Mouse (Mus musculus) heart, embryonic 13.5 days (tissue): ENCODE data around the gene Babam2. TPM values are rescaled to one million over a fixed set of nuclear protein-coding genes. Genes with fewer than 3 reads are reported as not detected.

Experiments used
- ATAC-seq: fragments of 200-750 bp; cut with Nextera tagmentation; 2 replicates; pipeline ENCODE4 v1.8.0; 2017; ENCODE audit warnings: moderate TSS enrichment; ENCODE audit not compliant: insufficient number of reproducible peaks, low FRiP score, low TSS enrichment; ENCODE audit errors: extremely low read depth
- H3K27ac ChIP-seq: fragments of 300-500 bp; sonication (generic); replicated peaks from 2 replicates; pipeline ENCODE4 v1.5.1; 2015; ENCODE audit warnings: moderate library complexity, mild to moderate bottlenecking, inconsistent platforms
- H3K27me3 ChIP-seq: fragments of 300-500 bp; sonication (generic); replicated peaks from 2 replicates; pipeline ENCODE4 v1.6.1; 2015; ENCODE audit warnings: mild to moderate bottlenecking, inconsistent platforms
- H3K36me3 ChIP-seq: fragments of 300-500 bp; sonication (generic); 2 replicates; pipeline ENCODE4 v1.6.1; 2015; ENCODE audit warnings: mild to moderate bottlenecking, inconsistent platforms
- H3K4me1 ChIP-seq: fragments of 300-500 bp; sonication (generic); 2 replicates; pipeline ENCODE4 v1.6.1; 2015; ENCODE audit warnings: inconsistent platforms
- H3K4me2 ChIP-seq: fragments of 300-500 bp; sonication (generic); 2 replicates; pipeline ENCODE4 v1.6.1; 2015; ENCODE audit warnings: inconsistent platforms, mild to moderate bottlenecking, moderate library complexity
- H3K4me3 ChIP-seq: fragments of 300-500 bp; sonication (generic); 2 replicates; pipeline ENCODE4 v1.5.1; 2015; ENCODE audit warnings: moderate library complexity, mild to moderate bottlenecking, inconsistent platforms
- H3K9ac ChIP-seq: fragments of 300-500 bp; sonication (generic); 2 replicates; pipeline ENCODE4 v1.6.1; 2015; ENCODE audit warnings: inconsistent platforms, mild to moderate bottlenecking, moderate library complexity
- H3K9me3 ChIP-seq: fragments of 300-500 bp; sonication (generic); 2 replicates; pipeline ENCODE4 v1.6.1; 2016; ENCODE audit warnings: inconsistent platforms
- WGBS: fragments of 180-500 bp; shearing (Covaris S2); methylation state at CpG from one replicate; pipeline ENCODE4 v1.1.7; 2015; ENCODE audit warnings: mixed read lengths; 5-methylcytosine and 5-hydroxymethylcytosine counted together
- polyA plus RNA-seq: library from polyadenylated mRNA; unstranded; fragments of >200 nt; fragmentation: Nextera tagmentation; extraction: Ambion mirVana; gene quantifications from 2 replicates; pipeline ENCODE4 v1.2.1, GENCODE M21; 2015

Babam2 gene
- polyA plus RNA-seq, 1 experiment from 2014 or later = 43.3 TPM

DNA sequence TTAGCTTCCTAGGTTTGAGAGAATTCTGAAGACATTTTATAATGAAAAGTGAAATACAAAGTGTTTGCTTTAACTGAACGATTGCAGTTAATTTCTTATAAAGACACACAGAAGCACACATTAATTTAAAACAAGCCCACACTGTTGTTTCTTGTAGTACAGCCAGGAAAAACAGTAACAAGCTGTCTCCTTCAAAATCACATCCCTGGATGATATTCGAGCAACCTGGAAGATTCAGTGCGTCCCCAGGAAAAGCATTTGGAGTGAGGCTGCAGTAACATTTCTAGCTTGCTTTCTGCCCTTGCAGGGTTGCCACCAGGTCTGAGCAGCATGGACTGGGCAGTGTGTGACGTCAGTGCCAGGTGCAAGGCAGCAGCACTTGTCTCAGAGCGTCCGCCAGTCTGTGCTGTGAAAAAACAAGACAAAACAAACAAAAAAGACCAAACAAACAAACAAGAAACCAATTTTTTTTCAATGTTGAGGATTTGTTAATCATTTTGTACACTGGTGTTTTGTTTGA is 115.7 kb downstream of the Babam2 start:
- no peak for ATAC-seq
- Histone ChIP-seq H3K36me3 (no peaks in the 10 kb centered on the region), H3K4me3 (no peak overlapping the region), H3K27me3 (no peaks in the 10 kb centered on the region), H3K9me3 (no peaks in the 10 kb centered on the region), H3K4me1 (peaks cover 28% of the 10 kb centered on the region), H3K4me2 (no peak overlapping the region), H3K9ac (no peak overlapping the region), H3K27ac (no peak overlapping the region)
- WGBS = 77% methylated on average over 6 of the region's 6 CpGs

DNA sequence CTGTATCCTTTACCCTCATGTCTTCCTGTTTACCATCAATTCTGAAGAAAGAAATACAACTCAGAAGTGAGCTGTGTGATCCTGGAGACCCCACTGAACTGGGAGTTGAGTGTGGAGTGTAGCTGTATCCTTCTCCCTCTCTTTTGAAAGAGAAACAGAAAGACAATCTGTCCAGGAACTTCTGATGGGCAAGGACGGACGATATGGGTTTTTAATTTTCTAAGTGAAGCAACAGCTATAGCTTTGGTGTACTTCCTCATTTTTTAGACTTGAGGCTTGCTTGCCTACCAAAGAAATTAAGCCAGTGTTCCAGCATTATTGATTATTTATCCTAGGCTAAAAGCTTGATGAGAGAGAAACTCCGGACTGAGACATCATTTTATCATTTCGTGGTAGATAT is 116.6 kb downstream of the Babam2 start:
- Histone ChIP-seq H3K4me3 (no peak overlapping the region), H3K36me3 (no peaks in the 10 kb centered on the region), H3K4me1 (peaks cover 28% of the 10 kb centered on the region), H3K27ac (no peak overlapping the region), H3K27me3 (no peaks in the 10 kb centered on the region), H3K9ac (no peak overlapping the region), H3K9me3 (no peaks in the 10 kb centered on the region), H3K4me2 (no peak overlapping the region)
- WGBS = 85% methylated on average over 4 of the region's 4 CpGs
- ATAC-seq = no peak

DNA sequence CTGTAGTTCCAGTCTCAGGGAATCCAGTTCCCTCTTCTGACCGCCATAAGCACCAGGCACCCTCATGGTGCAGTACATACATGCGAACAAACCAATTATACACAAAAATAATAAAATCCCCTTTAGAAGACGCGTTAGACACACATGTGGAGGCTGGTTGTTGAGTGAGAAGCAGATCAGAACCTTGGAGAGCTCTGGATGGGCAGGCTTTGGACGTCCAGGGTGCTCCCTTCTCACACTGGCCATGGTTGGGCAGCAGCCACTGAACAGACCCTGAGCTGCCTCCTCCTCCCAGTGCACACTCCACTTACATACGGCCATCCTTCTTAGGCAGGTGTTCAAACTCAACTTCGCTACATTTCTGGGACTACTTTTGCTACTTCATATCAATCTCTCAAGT is 117.6 kb downstream of the Babam2 start:
- peaks cover 25% of the 10 kb centered on the region for H3K4me1 ChIP-seq
- WGBS = 65% methylated on average over 7 of the region's 7 CpGs
- no peak overlapping the region for H3K4me3 ChIP-seq
- H3K27ac ChIP-seq = no peak overlapping the region
- no peak for ATAC-seq
- no peak overlapping the region for H3K9ac ChIP-seq
- no peaks in the 10 kb centered on the region for H3K27me3 ChIP-seq
- H3K4me2 ChIP-seq = no peak overlapping the region
- H3K9me3 ChIP-seq = no peaks in the 10 kb centered on the region
- no peaks in the 10 kb centered on the region for H3K36me3 ChIP-seq

DNA sequence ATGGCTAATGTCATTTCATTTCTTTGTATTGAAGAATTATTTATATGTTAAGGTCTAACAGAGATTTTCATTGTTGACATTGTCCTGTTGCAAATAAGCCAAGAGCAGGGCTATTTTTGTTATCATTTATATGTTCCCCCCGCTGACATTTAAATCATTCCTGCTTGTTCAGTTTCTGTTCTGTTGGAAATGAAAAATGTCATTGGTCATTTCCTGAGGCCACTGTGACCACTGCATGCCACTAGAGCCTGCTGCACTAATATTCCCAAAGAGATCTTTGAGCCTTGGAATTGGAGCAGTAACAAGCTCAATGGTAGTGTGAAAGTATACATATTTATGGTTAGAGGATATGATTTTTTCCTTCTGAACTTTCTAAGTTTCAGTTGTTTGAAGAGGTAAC is 118.6 kb downstream of the Babam2 start:
- Histone ChIP-seq H3K4me3 (no peak overlapping the region), H3K9me3 (no peaks in the 10 kb centered on the region), H3K4me2 (no peak overlapping the region), H3K9ac (no peak overlapping the region), H3K27ac (no peak overlapping the region), H3K36me3 (no peaks in the 10 kb centered on the region), H3K4me1 (peaks cover 15% of the 10 kb centered on the region), H3K27me3 (no peaks in the 10 kb centered on the region)
- ATAC-seq = no peak
- 83% methylated on average over 1 of the region's 1 CpGs for WGBS

DNA sequence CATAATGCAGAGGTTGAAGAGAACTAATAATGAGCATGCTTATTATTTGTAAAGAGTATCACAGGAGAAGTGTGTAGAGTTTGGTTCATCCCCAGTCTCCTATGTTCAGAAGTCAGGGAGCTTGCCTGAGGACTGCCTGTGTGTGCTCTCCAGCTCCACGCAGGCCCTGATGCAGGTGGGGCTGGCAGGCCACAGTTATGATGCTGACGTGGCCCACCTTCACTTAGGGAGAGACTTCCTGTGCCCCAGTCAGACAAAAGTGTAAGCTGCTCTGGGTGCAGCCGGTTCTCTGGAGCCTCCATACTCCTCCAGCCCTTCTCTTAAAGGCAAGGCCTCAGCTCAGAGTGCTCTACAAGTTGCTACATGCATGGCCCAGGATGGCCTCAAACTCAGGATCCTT is 123.3 kb downstream of the Babam2 start:
- Histone ChIP-seq H3K27me3 (no peaks in the 10 kb centered on the region), H3K4me1 (peaks cover 6% of the 10 kb centered on the region; the same call in 1 of the 2 replicates), H3K9me3 (no peaks in the 10 kb centered on the region), H3K27ac (no peak overlapping the region), H3K36me3 (no peaks in the 10 kb centered on the region), H3K4me3 (no peak overlapping the region), H3K4me2 (no peak overlapping the region), H3K9ac (no peak overlapping the region)
- no peak for ATAC-seq
- 79% methylated on average over 3 of the region's 3 CpGs for WGBS

DNA sequence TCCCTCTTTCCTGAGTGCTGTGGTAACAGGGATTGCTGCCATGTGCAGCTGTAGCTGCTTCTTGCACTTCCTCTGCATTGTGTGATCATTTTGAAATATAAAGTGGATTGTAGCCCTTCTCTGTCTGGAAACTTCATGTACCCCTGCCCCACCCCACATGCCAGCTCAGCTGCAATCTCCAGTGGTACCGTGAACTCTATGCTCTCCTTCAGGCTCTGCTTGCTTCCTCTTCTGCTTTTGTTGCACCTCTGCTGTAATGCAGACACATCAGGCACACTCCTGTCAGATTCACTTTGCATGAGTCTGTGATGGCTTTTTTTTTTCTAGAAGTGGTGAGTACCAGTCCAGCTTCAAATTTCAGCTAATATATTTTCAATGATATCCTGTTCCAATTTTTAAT is 123.7 kb downstream of the Babam2 start:
- Histone ChIP-seq H3K4me2 (no peak overlapping the region), H3K4me3 (no peak overlapping the region), H3K36me3 (no peaks in the 10 kb centered on the region), H3K27ac (no peak overlapping the region), H3K4me1 (peaks cover 6% of the 10 kb centered on the region; the same call in 1 of the 2 replicates), H3K9ac (no peak overlapping the region), H3K9me3 (no peaks in the 10 kb centered on the region), H3K27me3 (no peaks in the 10 kb centered on the region)
- 85% methylated on average over 1 of the region's 1 CpGs for WGBS
- no peak for ATAC-seq

DNA sequence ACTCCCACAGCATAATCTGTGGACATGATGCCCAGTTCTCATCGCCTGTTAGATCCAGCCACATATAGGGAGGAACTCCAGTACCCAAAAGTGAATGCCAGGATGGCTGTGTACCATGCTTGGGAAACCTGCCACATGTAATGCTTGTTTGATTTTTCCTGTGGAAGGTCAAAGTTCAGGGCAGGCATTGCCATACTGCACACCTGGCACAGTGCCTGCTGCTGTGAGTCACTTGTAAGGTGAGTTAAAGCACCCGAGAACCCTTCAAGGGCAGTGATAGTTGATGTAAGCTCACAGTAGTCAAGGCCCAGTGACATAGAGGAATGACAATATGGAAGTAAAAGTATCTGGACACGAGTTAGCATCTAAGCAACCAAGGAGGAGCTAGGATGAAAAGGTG is 126.2 kb downstream of the Babam2 start:
- WGBS = 64% methylated on average over 3 of the region's 3 CpGs
- H3K27me3 ChIP-seq = no peaks in the 10 kb centered on the region
- no peaks in the 10 kb centered on the region for H3K36me3 ChIP-seq
- ATAC-seq = no peak
- H3K4me2 ChIP-seq = no peak overlapping the region
- H3K4me3 ChIP-seq = no peak overlapping the region
- no peak overlapping the region for H3K27ac ChIP-seq
- no peak overlapping the region for H3K9ac ChIP-seq
- peaks cover 6% of the 10 kb centered on the region; the same call in 1 of the 2 replicates for H3K4me1 ChIP-seq
- H3K9me3 ChIP-seq = no peaks in the 10 kb centered on the region

DNA sequence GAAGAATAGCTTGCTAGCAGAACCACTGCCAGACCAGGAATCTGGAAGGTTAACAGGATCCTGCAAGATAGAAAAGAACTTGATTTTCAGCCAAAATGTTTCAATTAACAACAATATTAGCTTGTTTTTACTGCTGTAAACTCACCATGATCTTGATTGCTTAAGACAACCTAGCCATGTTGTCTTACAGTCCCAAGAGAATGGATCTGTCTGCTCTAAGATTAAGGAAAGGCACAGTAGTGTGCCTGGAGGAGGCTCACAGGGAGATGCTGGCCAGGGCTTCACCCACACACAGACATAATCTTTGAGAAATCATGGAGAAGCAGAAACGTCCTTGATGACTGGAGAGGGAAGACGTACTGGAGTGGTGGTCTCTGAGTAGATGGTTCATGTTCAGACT is 126.6 kb downstream of the Babam2 start:
- H3K27me3 ChIP-seq = no peaks in the 10 kb centered on the region
- H3K9me3 ChIP-seq = no peaks in the 10 kb centered on the region
- no peaks in the 10 kb centered on the region for H3K36me3 ChIP-seq
- peaks cover 6% of the 10 kb centered on the region; the same call in 1 of the 2 replicates for H3K4me1 ChIP-seq
- no peak for ATAC-seq
- WGBS = 64% methylated on average over 2 of the region's 2 CpGs
- H3K4me2 ChIP-seq = no peak overlapping the region
- no peak overlapping the region for H3K4me3 ChIP-seq
- H3K27ac ChIP-seq = no peak overlapping the region
- H3K9ac ChIP-seq = no peak overlapping the region

DNA sequence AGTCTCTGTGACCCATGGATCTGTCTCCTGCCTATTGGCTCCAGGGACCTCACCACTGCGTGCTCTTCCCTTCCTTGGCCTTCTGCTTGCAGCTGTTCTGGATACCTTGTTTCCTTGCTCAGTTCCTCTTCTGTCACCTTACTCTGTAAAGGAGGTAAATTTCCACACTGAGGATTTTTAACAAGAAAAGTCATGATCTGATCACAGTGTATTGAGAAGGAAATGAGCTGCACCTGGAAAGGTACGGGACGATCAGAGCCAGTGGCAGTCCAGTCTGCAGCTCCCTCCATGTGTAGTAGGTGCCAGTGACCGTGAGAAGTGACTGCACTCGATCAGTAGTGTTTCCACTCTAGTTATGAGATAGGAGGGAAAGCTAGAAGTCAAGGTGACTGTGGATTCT is 129.8 kb downstream of the Babam2 start:
- Histone ChIP-seq H3K4me2 (no peak overlapping the region), H3K36me3 (no peaks in the 10 kb centered on the region), H3K9ac (no peak overlapping the region), H3K4me1 (peaks cover 6% of the 10 kb centered on the region; the same call in 1 of the 2 replicates), H3K27me3 (no peaks in the 10 kb centered on the region), H3K9me3 (no peaks in the 10 kb centered on the region), H3K4me3 (no peak overlapping the region), H3K27ac (no peak overlapping the region)
- no peak for ATAC-seq
- 68% methylated on average over 5 of the region's 5 CpGs for WGBS

DNA sequence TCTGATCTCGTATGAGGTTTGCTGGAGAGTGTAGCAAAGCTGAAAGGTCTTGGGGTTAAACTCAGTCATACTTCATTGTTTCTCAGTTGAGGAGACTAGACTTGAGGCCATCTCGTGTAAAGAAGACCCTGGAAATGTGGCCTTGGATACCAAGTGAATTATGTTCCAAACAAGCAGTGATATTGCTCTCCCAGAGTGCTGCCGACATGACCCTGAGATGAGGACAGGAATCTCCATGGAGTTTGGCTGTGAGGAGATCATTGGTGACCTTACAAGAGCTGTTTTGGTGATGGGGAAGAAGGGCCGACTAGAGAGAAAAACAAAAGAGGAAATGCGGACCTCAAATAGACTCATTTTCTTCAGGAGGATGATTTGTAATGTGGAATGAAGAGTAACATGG is 130.4 kb downstream of the Babam2 start:
- no peak overlapping the region for H3K4me2 ChIP-seq
- 82% methylated on average over 5 of the region's 5 CpGs for WGBS
- no peak overlapping the region for H3K4me3 ChIP-seq
- no peaks in the 10 kb centered on the region for H3K27me3 ChIP-seq
- peaks cover 6% of the 10 kb centered on the region; the same call in 1 of the 2 replicates for H3K4me1 ChIP-seq
- H3K9me3 ChIP-seq = no peaks in the 10 kb centered on the region
- H3K9ac ChIP-seq = no peak overlapping the region
- no peak overlapping the region for H3K27ac ChIP-seq
- no peak for ATAC-seq
- no peaks in the 10 kb centered on the region for H3K36me3 ChIP-seq

DNA sequence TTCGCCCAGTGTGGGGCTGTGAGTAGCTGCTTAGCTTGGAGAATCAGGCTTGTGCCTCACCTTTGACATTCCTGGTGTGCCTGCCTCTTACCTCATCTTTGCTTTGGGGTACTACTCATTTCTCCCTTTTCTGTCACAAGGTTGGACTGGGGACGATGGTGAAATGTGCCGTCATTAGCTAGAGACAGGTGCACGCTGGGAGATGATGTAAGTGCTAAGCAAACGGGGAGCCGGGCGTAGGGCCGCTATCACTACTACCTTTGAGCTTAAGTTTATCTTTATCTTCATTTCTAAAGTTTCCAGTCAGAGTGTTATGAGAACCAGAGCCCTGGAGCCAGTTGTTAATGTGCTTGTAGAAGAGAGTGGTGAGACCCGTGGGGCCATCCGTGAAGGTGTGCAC is 131.3 kb downstream of the Babam2 start:
- H3K4me3 ChIP-seq = no peak overlapping the region
- WGBS = 73% methylated on average over 10 of the region's 10 CpGs

DNA sequence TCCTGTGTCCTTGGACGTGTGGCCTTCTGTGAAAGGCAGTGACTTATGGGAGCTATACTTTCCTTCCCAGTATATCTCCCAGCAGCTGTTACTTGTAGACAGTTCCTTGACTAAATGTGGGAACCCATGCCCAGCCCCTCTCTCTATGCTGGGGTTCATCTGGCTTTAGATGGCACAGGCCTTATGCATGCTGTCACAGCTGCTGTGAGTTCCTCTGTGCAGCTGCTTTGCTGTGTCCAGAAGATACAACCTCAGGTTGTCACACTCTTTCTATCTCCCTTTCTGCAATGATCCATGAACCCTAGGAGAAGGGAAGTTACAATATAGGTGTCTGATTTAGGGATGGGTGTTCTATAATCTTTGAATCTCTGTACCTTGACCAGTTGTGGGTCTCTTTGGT is 132.1 kb downstream of the Babam2 start:
- no peak for ATAC-seq
- Histone ChIP-seq H3K4me2 (no peak overlapping the region), H3K4me1 (no peaks in the 10 kb centered on the region), H3K9me3 (peaks cover 7% of the 10 kb centered on the region), H3K4me3 (no peak overlapping the region), H3K36me3 (0 out of 2 replicates have a peak, but pooled peaks cover 7% of the 10 kb centered on the region), H3K27ac (no peak overlapping the region), H3K27me3 (no peaks in the 10 kb centered on the region), H3K9ac (no peak overlapping the region)
- WGBS = 62% methylated on average over 1 of the region's 1 CpGs

More for the DNA sequence above, 131.3 kb downstream of the Babam2 start:
- Histone ChIP-seq H3K27me3 (no peaks in the 10 kb centered on the region), H3K9ac (no peak overlapping the region), H3K27ac (no peak overlapping the region), H3K4me1 (peaks cover 3% of the 10 kb centered on the region; the same call in 1 of the 2 replicates), H3K36me3 (no peaks in the 10 kb centered on the region), H3K4me2 (no peak overlapping the region), H3K9me3 (no peaks in the 10 kb centered on the region; the same call in 1 of the 2 replicates)
- no peak for ATAC-seq
